Mouse (Mus musculus): ENCODE data around the gene Gnat3. TPM values are rescaled to one million over a fixed set of nuclear protein-coding genes. Genes with fewer than 3 reads are reported as not detected.

Gene Gnat3
- total RNA-seq, 4 experiments from 2014 or later, result not detected

DNA sequence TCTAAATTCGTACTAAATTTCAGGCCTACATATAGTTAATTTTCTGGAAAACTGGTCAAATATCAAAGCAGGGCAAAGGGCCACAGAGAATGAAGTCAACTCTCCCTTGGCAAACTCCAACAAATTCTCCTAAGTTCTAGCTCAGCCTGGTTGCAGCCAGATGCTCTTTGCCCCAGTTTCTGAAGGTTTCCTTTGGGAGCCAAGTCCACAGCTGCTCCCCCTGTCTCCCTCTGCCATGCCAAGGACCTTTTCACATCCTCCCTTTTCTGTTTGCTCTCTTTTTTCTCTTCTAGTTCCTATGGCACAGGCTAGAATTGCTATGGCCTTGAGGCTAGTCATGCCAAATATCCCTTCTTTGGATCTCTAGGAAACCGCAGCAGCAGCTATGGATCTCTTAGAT lies 43.8 kb downstream of the Gnat3 start:
- no peak for DNase-seq (ENCODE audit: low spot score in 2 of 2)

DNA sequence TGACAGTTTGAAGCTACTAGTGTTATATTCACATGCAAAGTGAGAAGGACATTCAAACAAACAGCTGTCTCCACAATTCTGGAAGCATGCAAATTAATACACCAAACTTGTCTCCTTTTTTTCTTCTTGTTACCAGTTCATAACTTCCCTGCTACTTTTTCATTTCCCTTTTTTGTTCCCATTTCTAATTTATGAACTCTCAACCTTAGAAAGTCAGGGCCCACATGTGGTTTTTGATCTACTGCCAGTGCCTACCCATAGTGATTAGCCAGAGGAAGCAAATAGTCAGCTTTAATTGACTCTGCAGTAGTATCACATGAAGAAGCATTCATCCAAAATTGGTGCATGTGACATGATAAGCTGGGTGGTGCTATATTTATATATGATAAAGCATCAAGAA lies 44.7 kb downstream of the Gnat3 start:
- no peak for DNase-seq (ENCODE audit: low spot score in 2 of 2)

DNA sequence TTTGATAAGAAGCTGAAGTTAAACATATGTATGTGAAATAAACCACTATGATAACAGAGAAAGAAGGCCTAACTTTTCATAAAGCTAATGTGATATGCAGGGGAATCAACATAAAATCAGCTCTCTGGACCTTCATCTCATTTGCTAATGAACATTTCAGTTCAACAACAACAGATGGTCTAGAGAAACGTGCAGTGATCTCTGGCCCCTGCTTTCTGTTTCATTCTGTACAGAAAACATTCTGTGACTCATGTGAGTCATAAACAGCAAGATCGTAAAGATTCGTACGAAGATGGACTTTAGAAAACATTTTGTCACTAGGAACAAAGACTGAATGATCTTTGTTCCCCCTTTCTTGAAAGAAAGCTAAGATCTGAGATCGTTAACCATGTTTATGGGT lies 48.0 kb downstream of the Gnat3 start:
- DNase-seq (ENCODE audit: low spot score in 2 of 2), result no peak

DNA sequence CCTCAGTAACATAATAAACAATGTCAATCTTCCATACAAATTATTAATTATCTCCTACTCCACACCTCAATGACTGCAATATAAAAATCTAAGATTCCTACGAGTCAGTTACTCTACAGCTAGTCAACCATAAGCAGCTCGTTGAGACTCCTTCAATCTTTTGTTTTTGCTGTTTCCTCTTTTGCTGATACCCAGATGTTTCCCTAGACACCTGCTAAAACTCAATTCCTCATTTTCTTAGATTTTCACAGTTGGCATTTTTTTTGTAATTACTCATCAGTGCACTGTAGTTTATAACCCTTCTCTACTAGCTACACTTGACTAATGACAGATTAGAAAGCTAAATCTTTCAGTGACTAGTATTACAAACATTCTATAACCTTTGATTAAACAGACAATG lies 50.8 kb downstream of the Gnat3 start:
- no peak for DNase-seq (ENCODE audit: low spot score in 2 of 2)

DNA sequence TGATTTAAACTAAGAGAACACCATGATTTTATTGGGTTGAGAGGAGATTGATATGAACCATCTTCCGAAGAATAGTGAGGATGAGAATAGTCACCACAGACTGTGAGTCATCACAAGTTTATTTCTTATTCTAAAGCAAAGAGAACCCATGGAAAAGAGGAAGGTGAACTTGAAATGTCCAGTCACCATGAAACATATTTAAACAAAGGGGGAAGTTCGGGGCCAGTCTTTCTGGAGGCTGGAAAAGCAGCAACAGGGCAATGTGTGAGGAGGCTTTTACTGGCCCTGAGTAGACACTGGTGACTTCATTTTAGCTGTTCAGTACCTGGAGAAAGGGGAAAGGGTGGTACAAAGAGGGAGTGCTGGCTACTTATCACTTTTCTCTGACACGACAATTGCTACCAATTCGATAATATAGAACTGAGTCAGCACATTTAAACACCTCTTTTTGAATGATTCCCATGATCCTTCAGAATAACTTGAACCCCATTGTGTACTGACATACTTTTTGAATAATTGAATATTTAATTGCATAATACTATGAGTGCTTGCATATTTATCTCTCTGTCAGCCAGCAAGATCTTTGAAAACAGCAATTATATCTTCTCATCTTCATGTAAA lies 52.0 kb downstream of the Gnat3 start:
- no peak for DNase-seq (ENCODE audit: low spot score in 2 of 2)

DNA sequence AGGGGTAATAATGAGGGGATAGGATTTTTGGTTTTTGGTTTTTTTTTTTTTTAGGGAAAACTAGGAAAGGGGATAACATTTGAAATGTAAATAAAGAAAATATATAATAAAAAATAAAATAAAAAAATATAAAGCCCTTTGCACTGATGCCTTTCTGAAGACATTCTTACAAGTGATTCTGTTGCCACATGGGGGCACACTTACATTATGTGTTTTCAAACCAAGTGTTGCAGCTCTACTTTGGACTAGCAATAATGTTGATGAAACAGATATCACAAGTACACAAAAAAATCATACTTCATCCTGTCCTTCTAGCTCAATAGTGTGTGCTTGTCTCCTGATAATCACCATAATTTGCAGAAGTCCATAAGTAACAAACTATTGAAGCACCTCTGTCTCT lies 61.0 kb downstream of the Gnat3 start:
- DNase-seq (ENCODE audit: low spot score in 2 of 2), result no peak

DNA sequence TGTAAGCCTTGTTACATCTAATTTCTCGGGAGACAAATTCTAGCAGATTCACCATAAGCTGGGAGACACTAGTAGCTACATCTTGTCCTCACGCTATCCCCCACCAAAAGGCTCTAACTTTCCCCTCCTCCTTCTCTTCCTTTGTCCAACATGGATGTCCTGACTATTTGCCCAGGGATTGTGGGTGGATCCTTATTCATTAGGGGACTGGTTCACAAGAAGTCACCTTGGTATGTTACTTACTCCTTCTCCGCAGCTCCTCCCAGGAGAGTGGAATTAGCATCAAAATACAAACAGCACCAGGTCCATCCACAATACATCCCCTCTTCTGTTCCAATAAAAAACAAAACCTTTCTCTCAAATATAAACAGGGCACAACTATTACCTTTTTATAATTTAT lies 65.2 kb downstream of the Gnat3 start:
- no peak for DNase-seq (ENCODE audit: low spot score in 2 of 2)

DNA sequence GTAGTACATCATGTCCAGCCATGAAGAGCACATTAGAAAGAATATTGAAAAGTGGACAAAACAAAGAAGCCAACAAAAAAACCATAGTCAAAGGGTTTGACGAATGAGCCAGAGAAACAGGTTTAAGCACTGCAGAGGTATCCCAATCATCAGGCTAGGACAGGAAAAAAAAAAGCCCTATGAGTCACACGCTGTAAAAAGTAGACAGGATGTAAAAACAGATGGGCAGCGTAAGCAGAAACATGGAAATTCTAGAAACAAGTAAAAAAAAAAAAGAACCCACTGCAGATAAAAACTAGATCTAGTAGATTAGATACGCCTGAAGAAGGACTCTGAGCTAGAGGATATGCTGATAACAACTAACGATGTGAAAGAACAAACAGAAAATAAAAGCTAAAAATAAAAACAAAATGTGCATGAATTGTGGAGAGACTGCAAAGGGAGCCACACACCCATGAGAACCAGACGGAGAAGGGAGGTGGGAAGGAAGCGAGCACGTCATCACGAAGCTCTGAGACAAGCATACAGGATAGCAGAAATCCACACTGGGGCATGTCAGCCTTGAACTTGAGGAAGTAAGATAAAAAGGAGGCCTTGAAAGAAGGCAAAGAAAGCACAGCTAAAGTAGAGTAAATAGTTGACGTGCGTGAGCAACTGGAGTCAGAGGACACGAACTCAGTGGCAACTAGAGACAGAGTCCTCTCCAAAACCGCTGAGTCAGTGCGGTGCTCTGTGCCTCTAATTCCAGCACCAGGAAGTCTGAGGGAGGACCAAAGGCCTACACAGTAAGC lies 73.7 kb downstream of the Gnat3 start:
- DNase-seq (ENCODE audit: low spot score in 2 of 2), result peak in 1 of 2 experiments; percentile 22

DNA sequence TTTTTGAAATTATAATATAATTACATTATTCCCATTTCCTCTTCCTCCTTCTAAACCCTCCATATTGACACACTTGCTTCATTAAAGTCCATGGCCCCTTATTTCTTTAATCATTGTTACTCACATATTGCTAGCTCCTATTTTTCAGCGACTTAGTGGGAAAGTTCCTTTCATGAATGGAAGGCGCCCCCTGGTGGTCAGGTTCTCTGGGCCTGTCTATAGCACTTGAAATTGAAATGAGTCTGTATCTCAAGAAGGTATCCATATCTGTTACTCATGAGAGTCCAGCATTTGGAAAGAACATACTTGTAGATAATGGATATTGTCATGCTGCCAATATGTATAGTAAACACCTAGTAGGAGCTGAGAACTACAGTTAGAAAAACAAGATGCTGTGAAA lies 80.7 kb downstream of the Gnat3 start:
- peak in 1 of 2 experiments; percentile 22 for DNase-seq (ENCODE audit: low spot score in 2 of 2)

DNA sequence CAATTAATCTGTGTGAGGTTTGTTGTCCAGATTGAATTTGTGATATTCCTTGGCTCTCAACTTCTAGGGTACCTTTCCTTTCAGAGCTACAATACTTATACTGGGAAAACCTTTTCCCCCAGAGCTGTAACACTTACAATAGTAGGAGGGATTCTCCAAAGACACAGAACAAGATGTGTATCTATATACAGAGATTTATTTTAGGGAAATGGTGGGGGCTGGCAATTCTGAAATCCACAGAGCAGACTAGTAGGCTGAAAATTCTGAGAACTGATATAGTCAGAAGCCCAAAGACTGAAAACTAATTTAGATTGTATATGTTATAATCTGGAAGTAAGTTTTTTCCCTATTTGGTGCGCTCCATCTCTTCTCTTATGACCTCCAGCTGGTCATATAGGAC lies 86.5 kb downstream of the Gnat3 start:
- DNase-seq (ENCODE audit: low spot score in 2 of 2), result no peak

DNA sequence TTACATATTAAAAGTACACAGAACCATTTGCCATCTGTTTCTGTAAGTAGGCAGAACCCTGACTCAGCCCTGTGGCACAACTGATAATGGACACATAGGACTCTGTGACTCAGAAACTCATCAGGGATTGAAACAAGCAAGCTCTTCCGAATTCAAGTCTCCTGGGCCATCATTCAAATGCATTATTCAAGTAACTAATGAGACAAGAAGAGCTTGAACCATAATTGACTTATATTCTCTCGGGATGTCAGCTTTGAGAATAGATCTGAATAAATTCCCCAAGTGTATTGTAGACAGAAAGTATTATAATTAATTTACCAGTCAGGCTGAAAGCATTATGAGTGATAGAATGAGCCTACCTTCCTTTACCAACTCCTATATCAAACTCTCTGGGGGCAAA lies 93.0 kb downstream of the Gnat3 start:
- DNase-seq (ENCODE audit: low spot score in 2 of 2), result no peak

Other genes with a start within 250 kb of the Gnat3 start
- 1 to 10 TPM; 1.4 to 7.8 (median 4.6) TPM for gene Cd36, start 73.7 kb upstream of the Gnat3 start, total RNA-seq (2022)